Mouse (Mus musculus) myocyte (in vitro differentiated cells): ENCODE results near the gene Slc38a2. TPM values are rescaled to one million over a fixed set of nuclear protein-coding genes. Genes with fewer than 3 reads are reported as not detected.

Experiments
- H3K27me3 ChIP-seq: one replicate; pipeline ENCODE4 v1.6.1; 2011; ENCODE audit not compliant: control insufficient read depth, insufficient read depth, insufficient read length
- H3K36me3 ChIP-seq: one replicate; pipeline ENCODE4 v1.6.1; 2011; ENCODE audit not compliant: control insufficient read depth, insufficient read depth
- H3K4me2 ChIP-seq: one replicate; pipeline ENCODE4 v1.6.1; 2011; ENCODE audit warnings: low read depth, control low read depth
- H3K4me3 ChIP-seq: one replicate; pipeline ENCODE4 v1.5.1; 2011; ENCODE audit warnings: mild to moderate bottlenecking, control low read depth, moderate library complexity
- H3K79me2 ChIP-seq: one replicate; pipeline ENCODE4 v1.6.1; 2011; ENCODE audit not compliant: control insufficient read depth, insufficient read depth
- H3ac ChIP-seq: one replicate; pipeline ENCODE4 v1.6.1; 2011; ENCODE audit not compliant: control insufficient read depth, insufficient read length
- CEBPB ChIP-seq: IDR thresholded peaks from 2 replicates; pipeline ENCODE4 v1.6.1; 2011; ENCODE audit warnings: mild to moderate bottlenecking, moderate library complexity; ENCODE audit not compliant: poor library complexity, insufficient read depth, severe bottlenecking
- E2F4 ChIP-seq: IDR thresholded peaks from one replicate; pipeline ENCODE4 v1.6.1; 2011; ENCODE audit warnings: mild to moderate bottlenecking, control low read depth, moderate library complexity; ENCODE audit not compliant: insufficient read depth
- MAX ChIP-seq: IDR thresholded peaks from one replicate; pipeline ENCODE4 v1.6.1; 2011; ENCODE audit warnings: low read depth, mild to moderate bottlenecking, control low read depth
- MYOD1 ChIP-seq, 3 experiments: IDR thresholded peaks; one replicate each; pipeline ENCODE4 v1.6.1; 2011; ENCODE audit warnings: control low read depth in 2 of 3, low read depth in 2 of 3, mild to moderate bottlenecking in 2 of 3, moderate library complexity in 1 of 3; ENCODE audit not compliant: insufficient read length in 2 of 3, control insufficient read depth in 1 of 3
- MYOG ChIP-seq, 3 experiments: IDR thresholded peaks; one replicate each; pipeline ENCODE4 v1.6.1; 2011; ENCODE audit warnings: control low read depth in 2 of 3, low read depth in 2 of 3, mild to moderate bottlenecking in 2 of 3; ENCODE audit not compliant: insufficient read length in 2 of 3, control insufficient read depth in 1 of 3, insufficient read depth in 1 of 3
- POLR2A ChIP-seq: IDR thresholded peaks from one replicate; pipeline ENCODE4 v1.6.1; 2011; ENCODE audit warnings: low read depth, mild to moderate bottlenecking, control low read depth, moderate library complexity; ENCODE audit not compliant: insufficient read length
- POLR2AphosphoS2 ChIP-seq: IDR thresholded peaks from one replicate; pipeline ENCODE4 v1.6.1; 2011; ENCODE audit warnings: low read depth, control low read depth; ENCODE audit not compliant: insufficient read length
- REST ChIP-seq: IDR thresholded peaks from one replicate; pipeline ENCODE4 v1.6.1; 2011; ENCODE audit warnings: mild to moderate bottlenecking, control low read depth, moderate library complexity; ENCODE audit not compliant: insufficient read depth, insufficient read length
- SRF ChIP-seq: IDR thresholded peaks from one replicate; pipeline ENCODE4 v1.6.1; 2011; ENCODE audit warnings: low read depth; ENCODE audit not compliant: control insufficient read depth, insufficient read length
- TCF12 ChIP-seq: IDR thresholded peaks from one replicate; pipeline ENCODE4 v1.6.1; 2011; ENCODE audit warnings: mild to moderate bottlenecking, control low read depth; ENCODE audit not compliant: poor library complexity, insufficient read depth, severe bottlenecking
- TCF3 ChIP-seq: IDR thresholded peaks from one replicate; pipeline ENCODE4 v1.6.1; 2011; ENCODE audit warnings: low read depth, control low read depth; ENCODE audit not compliant: insufficient read length
- USF1 ChIP-seq: IDR thresholded peaks from one replicate; pipeline ENCODE4 v1.6.1; 2011; ENCODE audit warnings: low read depth, mild to moderate bottlenecking, control low read depth, moderate library complexity
- polyA plus RNA-seq: library from polyadenylated mRNA; unstranded; fragments of >200 nt; fragmentation: generic; extraction: Trizol; gene quantifications from one replicate; pipeline ENCODE4 v1.2.1, GENCODE M21; 2012; ENCODE audit warnings: missing spikeins

The Slc38a2 gene
- polyA plus RNA-seq, 1 experiment, result 95.0 TPM

DNA sequence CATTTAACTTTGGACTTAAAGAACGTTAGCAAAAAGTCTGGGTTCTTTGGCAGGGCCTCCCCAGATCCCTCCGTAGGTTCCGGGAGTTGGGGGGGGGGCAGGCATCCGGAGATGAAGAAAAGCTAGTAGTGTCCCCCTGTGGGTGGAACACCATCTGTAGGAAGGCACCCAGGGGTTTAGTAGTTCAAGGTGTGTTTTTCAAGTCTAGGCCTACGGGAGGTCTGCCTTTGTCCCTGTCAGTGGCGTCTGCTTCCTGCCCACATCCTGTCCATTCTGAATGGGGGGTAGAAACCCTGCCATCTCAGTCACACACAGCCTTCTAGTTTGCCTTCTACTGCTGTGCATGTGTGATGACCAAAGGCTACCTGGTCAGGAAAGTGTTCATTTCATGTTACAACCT is 20.6 kb upstream of the Slc38a2 start:
- H3K36me3 ChIP-seq, result no peaks in the 10 kb centered on the region

DNA sequence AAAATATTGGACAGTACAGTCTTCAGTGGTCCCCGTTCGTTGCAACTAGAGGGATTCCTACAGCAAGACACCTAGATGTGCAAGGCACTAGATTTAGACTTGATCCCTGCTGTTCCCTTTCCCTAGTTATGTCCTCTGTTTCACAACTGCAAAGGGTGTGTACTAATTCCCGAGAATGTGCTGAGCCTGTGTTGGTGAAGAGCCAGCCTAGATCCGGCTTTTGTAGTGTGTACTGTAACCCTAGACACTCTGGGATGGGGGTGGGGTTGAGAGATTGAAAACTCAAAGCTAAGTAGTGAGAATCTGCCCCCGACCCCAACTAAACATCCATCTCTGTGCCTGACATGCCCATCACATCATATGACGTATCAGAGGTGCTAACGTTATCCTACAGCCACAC is 18.9 kb upstream of the Slc38a2 start:
- Histone ChIP-seq H3K27me3 (no peaks in the 10 kb centered on the region), H3K79me2 (no peaks in the 10 kb centered on the region), H3K36me3 (no peaks in the 10 kb centered on the region), H3K4me2 (no peak overlapping the region), H3ac (no peak overlapping the region), H3K4me3 (no peak overlapping the region)
- TF ChIP-seq POLR2A (no peak), REST (no peak), CEBPB (peak; percentile 37; the same call in 1 of the 2 replicates)

More for the DNA sequence above, 20.6 kb upstream of the Slc38a2 start:
- no peak for TF ChIP-seq E2F4
- no peak for TF ChIP-seq MAX
- TF ChIP-seq MYOD1 (IDR thresholded peaks at IDR 0.05; ENCODE audit: control insufficient read depth in 1 of 3, insufficient read length in 2 of 3, low read depth in 2 of 3), result no peak
- TF ChIP-seq POLR2A, result no peak
- no peak for TF ChIP-seq TCF12
- no peak for TF ChIP-seq POLR2AphosphoS2
- no peak for TF ChIP-seq CEBPB
- no peak for TF ChIP-seq REST
- Histone ChIP-seq H3K4me3 (no peak overlapping the region), H3K4me2 (no peak overlapping the region), H3ac (no peak overlapping the region), H3K79me2 (no peaks in the 10 kb centered on the region), H3K27me3 (no peaks in the 10 kb centered on the region)

DNA sequence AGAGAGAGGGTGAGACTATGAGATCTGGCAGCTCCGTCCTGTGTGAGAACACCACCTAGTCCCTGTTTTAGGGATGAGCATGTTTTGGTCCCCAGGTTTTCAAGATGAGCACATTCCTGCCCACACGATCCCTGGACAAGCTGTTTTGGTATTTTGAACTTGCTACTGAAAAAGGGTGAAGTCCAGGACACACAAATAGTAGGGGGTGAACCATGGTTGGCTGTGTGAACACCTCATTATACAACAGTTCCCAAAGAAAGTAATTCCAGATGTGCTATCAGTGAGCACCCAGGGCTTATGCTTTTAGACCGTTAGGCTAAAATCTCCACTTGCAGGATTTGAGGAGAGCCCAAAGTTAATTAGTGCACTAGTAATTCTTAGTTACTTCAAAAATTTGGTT is 17.7 kb upstream of the Slc38a2 start:
- H3K79me2 ChIP-seq, result no peaks in the 10 kb centered on the region
- no peak for TF ChIP-seq MYOG (IDR thresholded peaks at IDR 0.05; ENCODE audit: control insufficient read depth in 1 of 3, insufficient read depth in 1 of 3, insufficient read length in 2 of 3, low read depth in 2 of 3)
- no peak for TF ChIP-seq POLR2AphosphoS2
- no peak for TF ChIP-seq MAX
- no peak for TF ChIP-seq SRF
- no peak for TF ChIP-seq REST
- no peak for TF ChIP-seq POLR2A
- H3ac ChIP-seq, result no peak overlapping the region
- H3K27me3 ChIP-seq, result no peaks in the 10 kb centered on the region
- no peak overlapping the region for H3K4me3 ChIP-seq
- H3K36me3 ChIP-seq, result no peaks in the 10 kb centered on the region
- H3K4me2 ChIP-seq, result no peak overlapping the region

DNA sequence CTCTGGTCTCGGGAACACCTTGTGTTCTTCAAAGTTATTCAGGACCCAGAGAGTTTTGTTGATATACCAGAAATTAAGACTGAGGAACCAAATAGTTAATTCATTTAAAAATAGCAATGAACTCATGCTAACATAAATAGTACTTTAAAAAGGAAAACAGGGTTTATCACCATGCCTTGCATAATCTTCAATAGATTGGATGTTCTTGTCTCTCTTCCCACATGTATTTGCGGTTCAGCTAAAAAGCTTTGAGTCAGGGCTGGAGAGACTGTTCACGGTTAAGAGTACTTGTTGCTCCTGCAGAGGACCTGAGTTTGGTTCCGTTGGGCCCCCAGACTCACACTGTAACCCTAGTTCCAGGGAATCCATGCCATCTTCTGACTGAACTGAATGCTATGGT is 16.8 kb upstream of the Slc38a2 start:
- no peak overlapping the region for H3K4me2 ChIP-seq
- H3K27me3 ChIP-seq, result no peaks in the 10 kb centered on the region
- H3K36me3 ChIP-seq, result no peaks in the 10 kb centered on the region
- H3K79me2 ChIP-seq, result no peaks in the 10 kb centered on the region
- TF ChIP-seq MYOD1 (IDR thresholded peaks at IDR 0.05; ENCODE audit: control insufficient read depth in 1 of 3, insufficient read length in 2 of 3, low read depth in 2 of 3) (no peak), REST (no peak)
- H3ac ChIP-seq, result no peak overlapping the region
- no peak overlapping the region for H3K4me3 ChIP-seq

DNA sequence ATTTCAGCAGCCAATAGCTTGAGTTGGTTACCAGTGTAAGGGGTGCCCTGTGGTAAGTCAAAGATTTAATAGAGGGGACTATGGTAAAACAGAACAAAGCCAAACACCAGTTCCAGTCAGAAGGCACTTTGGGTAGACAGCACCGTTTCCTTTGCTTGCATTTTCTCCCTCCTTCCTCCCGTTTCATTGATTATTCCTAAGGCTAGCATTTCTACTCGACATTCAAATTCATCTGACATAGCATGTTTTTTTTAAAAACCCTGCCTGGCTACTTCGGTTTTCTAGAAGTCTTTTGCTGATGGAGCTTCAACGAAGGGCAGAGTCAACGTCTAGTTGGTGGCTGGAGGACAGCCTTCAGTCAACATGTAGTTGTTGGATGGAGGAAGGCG is 16.2 kb upstream of the Slc38a2 start:
- H3K4me3 ChIP-seq, result no peak overlapping the region
- no peaks in the 10 kb centered on the region for H3K27me3 ChIP-seq
- H3K79me2 ChIP-seq, result no peaks in the 10 kb centered on the region
- H3K36me3 ChIP-seq, result no peaks in the 10 kb centered on the region
- H3K4me2 ChIP-seq, result no peak overlapping the region
- TF ChIP-seq TCF3, result no peak
- no peak for TF ChIP-seq MYOD1 (IDR thresholded peaks at IDR 0.05; ENCODE audit: control insufficient read depth in 1 of 3, insufficient read length in 2 of 3, low read depth in 2 of 3)
- TF ChIP-seq E2F4, result no peak
- TF ChIP-seq POLR2AphosphoS2, result no peak
- TF ChIP-seq TCF12, result no peak
- TF ChIP-seq MYOG (IDR thresholded peaks at IDR 0.05; ENCODE audit: control insufficient read depth in 1 of 3, insufficient read depth in 1 of 3, insufficient read length in 2 of 3, low read depth in 2 of 3), result no peak
- no peak for TF ChIP-seq CEBPB
- no peak for TF ChIP-seq POLR2A
- TF ChIP-seq MAX, result no peak
- TF ChIP-seq USF1, result no peak
- no peak for TF ChIP-seq REST
- no peak for TF ChIP-seq SRF
- no peak overlapping the region for H3ac ChIP-seq
